Mouse (Mus musculus) cortical plate, adult 2 months (tissue): Measurements from ENCODE around the gene Pcdh7.

Experiments
- CTCF ChIP-seq: fragments of 200-500 bp; IDR thresholded peaks from 2 replicates; pipeline ENCODE4 v1.5.1; 2011; ENCODE audit warnings: mild to moderate bottlenecking, control low read depth, low read length; ENCODE audit not compliant: insufficient read depth; ENCODE audit errors: extremely low read depth
- POLR2A ChIP-seq: fragments of 200-500 bp; IDR thresholded peaks from 2 replicates; pipeline ENCODE4 v1.6.1; 2011; ENCODE audit warnings: mild to moderate bottlenecking, low read length, control low read depth; ENCODE audit not compliant: insufficient read depth; ENCODE audit errors: extremely low read depth

GRCm38 (mm10) chr5:58118930-58119611 lies 401.3 kb downstream of the Pcdh7 start:
- no peak for TF ChIP-seq CTCF
- no peak for TF ChIP-seq POLR2A
